Mouse (Mus musculus): ENCODE results near the gene Zfp383. TPM values are rescaled to one million over a fixed set of nuclear protein-coding genes. Genes with fewer than 3 reads are reported as not detected.
A peak's percentile ranks its signal among the peaks of the same experiment; 100 is the strongest.

Gene Zfp383
- polyA plus RNA-seq, 1 experiment from 2014 or later = 3.7 TPM

DNA sequence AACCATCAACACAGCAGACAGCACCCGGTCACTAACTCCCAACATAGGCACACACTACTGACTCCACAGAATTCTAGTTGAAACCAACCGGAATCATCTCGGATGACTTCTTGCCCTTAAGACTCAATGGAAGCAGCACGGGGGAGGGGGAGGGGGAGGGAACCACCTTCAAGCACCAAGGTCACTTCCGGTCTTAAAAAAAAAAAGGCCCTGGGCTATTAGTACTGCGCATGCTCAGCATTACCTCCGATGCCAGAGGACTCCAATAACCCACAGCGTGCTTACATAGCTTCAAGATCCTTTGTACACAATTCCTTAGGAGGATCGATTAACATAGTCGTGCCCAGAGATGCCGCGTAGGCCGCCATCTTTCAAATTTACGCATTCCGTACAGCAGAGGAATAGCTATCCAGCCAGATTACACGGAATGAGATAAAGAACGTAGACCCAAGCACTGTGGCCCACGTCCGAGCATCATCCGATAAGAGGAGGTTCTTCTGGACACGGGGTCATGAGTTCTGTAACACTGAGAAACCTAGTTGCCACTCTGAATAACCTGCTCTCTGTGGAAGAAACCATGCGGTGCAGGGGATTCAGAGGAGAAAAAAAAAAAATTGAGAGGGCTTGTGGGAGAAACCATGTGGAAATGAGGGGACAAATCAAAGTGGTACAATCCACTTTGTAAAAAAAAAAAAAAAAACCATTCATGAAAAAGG lies 1.9 kb upstream of the Zfp383 start, which contains the start of gene Zfp27:
Gene Zfp27 (minus strand): TSS at position 607 of the 716 bp plus-strand sequence.
- peak within 1 kb of the TSS; percentile 93 for H3K27ac ChIP-seq (ENCODE audit: low read length)
- no peaks in the 10 kb centered on the region for H3K4me1 ChIP-seq (ENCODE audit: insufficient read depth, low read depth, low read length)
- no peaks in the 10 kb centered on the region for H3K27me3 ChIP-seq (replicated peaks; ENCODE audit: insufficient read depth, low read length)
- WGBS = under 1% methylated on average over 22 of the region's 22 CpGs
- ATAC-seq (peak; percentile 69), DNase-seq (ENCODE audit: low spot score) (peak; percentile 95)
- H3K4me2 ChIP-seq (replicated peaks; ENCODE audit: low read depth, low read length) = peak within 1 kb of the TSS; percentile 67
- no peaks in the 10 kb centered on the region for H3K36me3 ChIP-seq (ENCODE audit: insufficient read depth, low read length)
- peak; percentile 49; the same call in 1 of the 2 replicates for TF ChIP-seq EP300 (IDR thresholded peaks at IDR 0.05)
- no peak for TF ChIP-seq CTCF (IDR thresholded peaks at IDR 0.05)
- peak within 1 kb of the TSS; percentile 63 for H3K4me3 ChIP-seq (ENCODE audit: low read depth, low read length)
- no peaks in the 10 kb centered on the region for H3K9me3 ChIP-seq (ENCODE audit: low read length)
- H3K9ac ChIP-seq (replicated peaks; ENCODE audit: low read depth) = peak within 1 kb of the TSS; percentile 56

GRCm38 (mm10) chr7:29906682-29907058 lies 1.4 kb upstream of the Zfp383 start:
- Histone ChIP-seq H3K4me1 (ENCODE audit: insufficient read depth, low read depth, low read length) (no peaks in the 10 kb centered on the region), H3K9ac (replicated peaks; ENCODE audit: low read depth) (no peak overlapping the region), H3K4me3 (ENCODE audit: low read depth, low read length) (peak overlapping the region; percentile 63), H3K27ac (ENCODE audit: low read length) (peak overlapping the region; percentile 93), H3K27me3 (replicated peaks; ENCODE audit: insufficient read depth, low read length) (no peaks in the 10 kb centered on the region), H3K4me2 (replicated peaks; ENCODE audit: low read depth, low read length) (peak overlapping the region; percentile 67), H3K36me3 (ENCODE audit: insufficient read depth, low read length) (no peaks in the 10 kb centered on the region), H3K9me3 (ENCODE audit: low read length) (no peaks in the 10 kb centered on the region)
- no peak for ATAC-seq
- DNase-seq (ENCODE audit: low spot score) = no peak
- TF ChIP-seq CTCF (IDR thresholded peaks at IDR 0.05) = no peak
- peak; percentile 26; the same call in 1 of the 2 replicates for TF ChIP-seq EP300 (IDR thresholded peaks at IDR 0.05)
- 18% methylated on average over 8 of the region's 8 CpGs for WGBS

- Histone ChIP-seq H3K4me1 (ENCODE audit: insufficient read depth, low read depth, low read length) (no peaks in the 10 kb centered on the region), H3K9me3 (ENCODE audit: low read length) (no peaks in the 10 kb centered on the region), H3K4me3 (ENCODE audit: low read depth, low read length) (no peak overlapping the region; the same call in 1 of the 2 replicates), H3K27me3 (replicated peaks; ENCODE audit: insufficient read depth, low read length) (no peaks in the 10 kb centered on the region), H3K4me2 (replicated peaks; ENCODE audit: low read depth, low read length) (no peak overlapping the region; the same call in 1 of the 2 replicates), H3K9ac (replicated peaks; ENCODE audit: low read depth) (no peak overlapping the region), H3K36me3 (ENCODE audit: insufficient read depth, low read length) (no peaks in the 10 kb centered on the region), H3K27ac (ENCODE audit: low read length) (no peak overlapping the region)
- no peak for DNase-seq (ENCODE audit: low spot score)
- ATAC-seq = no peak
- TF ChIP-seq CTCF (IDR thresholded peaks at IDR 0.05) = no peak
- TF ChIP-seq EP300 (IDR thresholded peaks at IDR 0.05) = no peak
- 90% methylated on average over 5 of the region's 5 CpGs for WGBS
Measured at GRCm38 (mm10) chr7:29907206-29907605, 817 bp upstream of the Zfp383 start.

- no peak overlapping the region for H3K27ac ChIP-seq (ENCODE audit: low read length)
- no peak for DNase-seq (ENCODE audit: low spot score)
Measured at GRCm38 (mm10) chr7:29910252-29910651, 2.2 kb downstream of the Zfp383 start.

GRCm38 (mm10) chr7:29912172-29912571 lies 4.1 kb downstream of the Zfp383 start:
- ATAC-seq = no peak

More at GRCm38 (mm10) chr7:29910252-29910651, 2.2 kb downstream of the Zfp383 start:
- Histone ChIP-seq H3K36me3 (ENCODE audit: insufficient read depth, low read length) (peaks cover 21% of the 10 kb centered on the region), H3K4me2 (replicated peaks; ENCODE audit: low read depth, low read length) (no peak overlapping the region), H3K9ac (replicated peaks; ENCODE audit: low read depth) (no peak overlapping the region), H3K27me3 (replicated peaks; ENCODE audit: insufficient read depth, low read length) (no peaks in the 10 kb centered on the region), H3K4me1 (ENCODE audit: insufficient read depth, low read depth, low read length) (no peaks in the 10 kb centered on the region), H3K9me3 (ENCODE audit: low read length) (no peaks in the 10 kb centered on the region), H3K4me3 (ENCODE audit: low read depth, low read length) (no peak overlapping the region)
- whole genome bisulfite sequencing = 65% methylated on average over 2 of the region's 2 CpGs
- no peak for TF ChIP-seq EP300 (IDR thresholded peaks at IDR 0.05)
- TF ChIP-seq CTCF (IDR thresholded peaks at IDR 0.05) = no peak
- no peak for ATAC-seq

GRCm38 (mm10) chr7:29917371-29918061 lies 9.5 kb downstream of the Zfp383 start:
- DNase-seq (ENCODE audit: low spot score) = no peak
- Histone ChIP-seq H3K4me1 (ENCODE audit: insufficient read depth, low read depth, low read length) (no peaks in the 10 kb centered on the region), H3K4me2 (replicated peaks; ENCODE audit: low read depth, low read length) (0 out of 2 replicates have a peak overlapping the region, but pooled peaks have one; percentile 5), H3K27me3 (replicated peaks; ENCODE audit: insufficient read depth, low read length) (no peaks in the 10 kb centered on the region), H3K27ac (ENCODE audit: low read length) (peak overlapping the region; percentile 43; the same call in 1 of the 2 replicates), H3K36me3 (ENCODE audit: insufficient read depth, low read length) (peaks cover 27% of the 10 kb centered on the region), H3K9ac (replicated peaks; ENCODE audit: low read depth) (no peak overlapping the region), H3K9me3 (ENCODE audit: low read length) (no peaks in the 10 kb centered on the region), H3K4me3 (ENCODE audit: low read depth, low read length) (no peak overlapping the region)
- 38% methylated on average over 6 of the region's 6 CpGs for WGBS
- ATAC-seq = no peak
- no peak for TF ChIP-seq EP300 (IDR thresholded peaks at IDR 0.05)
- TF ChIP-seq CTCF (IDR thresholded peaks at IDR 0.05) = no peak

More at GRCm38 (mm10) chr7:29912172-29912571, 4.1 kb downstream of the Zfp383 start:
- no peak overlapping the region for H3K4me2 ChIP-seq (replicated peaks; ENCODE audit: low read depth, low read length)
- H3K9ac ChIP-seq (replicated peaks; ENCODE audit: low read depth) = no peak overlapping the region
- peaks cover 27% of the 10 kb centered on the region for H3K36me3 ChIP-seq (ENCODE audit: insufficient read depth, low read length)
- no peak for DNase-seq (ENCODE audit: low spot score)
- H3K27me3 ChIP-seq (replicated peaks; ENCODE audit: insufficient read depth, low read length) = no peaks in the 10 kb centered on the region
- no peaks in the 10 kb centered on the region for H3K9me3 ChIP-seq (ENCODE audit: low read length)
- TF ChIP-seq EP300 (IDR thresholded peaks at IDR 0.05) = no peak
- H3K4me3 ChIP-seq (ENCODE audit: low read depth, low read length) = no peak overlapping the region
- H3K4me1 ChIP-seq (ENCODE audit: insufficient read depth, low read depth, low read length) = no peaks in the 10 kb centered on the region
- no peak overlapping the region for H3K27ac ChIP-seq (ENCODE audit: low read length)
- 87% methylated on average over 13 of the region's 13 CpGs for WGBS
